Mouse (Mus musculus): ENCODE measurements around the gene Pfn2. TPM values are rescaled to one million over a fixed set of nuclear protein-coding genes. Genes with fewer than 3 reads are reported as not detected.

Gene Pfn2
- polyA plus RNA-seq, 1 experiment from 2014 or later = 679 TPM

Other genes with a start within 250 kb of the Pfn2 start
- 64.2 and 65.2 TPM in 2 replicates for gene Commd2, start 196.4 kb downstream of the Pfn2 start, polyA plus RNA-seq (2015; fragmentation: Nextera tagmentation; extraction: Ambion mirVana)
- gene Ankub1, start 155.3 kb downstream of the Pfn2 start, polyA plus RNA-seq (2015; fragmentation: Nextera tagmentation; extraction: Ambion mirVana) = 0.27 and 0.37 TPM in 2 replicates
- gene Rnf13, start 112.0 kb downstream of the Pfn2 start, polyA plus RNA-seq (2015; fragmentation: Nextera tagmentation; extraction: Ambion mirVana) = 91.0 and 93.9 TPM in 2 replicates

Measured in hindbrain, embryonic 15.5 days (tissue).